Mouse (Mus musculus) kidney, embryonic 14.5 days (tissue): ENCODE measurements around the gene Irf2bp2. TPM values are rescaled to one million over a fixed set of nuclear protein-coding genes. Genes with fewer than 3 reads are reported as not detected.
A peak's percentile ranks its signal among the peaks of the same experiment; 100 is the strongest.

Experiments used
- ATAC-seq: fragments of 200-750 bp; cut with Nextera tagmentation; 2 replicates; pipeline ENCODE4 v1.8.0; 2017; ENCODE audit warnings: moderate number of reproducible peaks, mild to moderate bottlenecking, moderate TSS enrichment, moderate library complexity; ENCODE audit not compliant: low FRiP score, low TSS enrichment
- H3K27ac ChIP-seq: fragments of 300-500 bp; sonication (generic); 2 replicates; pipeline ENCODE4 v1.5.1; 2014; ENCODE audit warnings: low read depth, mild to moderate bottlenecking, low read length, moderate library complexity, mixed read lengths
- H3K27me3 ChIP-seq: fragments of 300-500 bp; sonication (generic); 2 replicates; pipeline ENCODE4 v1.6.1; 2014; ENCODE audit warnings: mild to moderate bottlenecking, low read length; ENCODE audit not compliant: control insufficient read depth, insufficient read depth
- H3K36me3 ChIP-seq: fragments of 300-500 bp; sonication (generic); 2 replicates; pipeline ENCODE4 v1.6.1; 2014; ENCODE audit warnings: low read length, mixed read lengths; ENCODE audit not compliant: control insufficient read depth, insufficient read depth
- H3K4me1 ChIP-seq: fragments of 300-500 bp; sonication (generic); 2 replicates; pipeline ENCODE4 v1.6.1; 2014; ENCODE audit warnings: low read length, mixed read lengths; ENCODE audit not compliant: control insufficient read depth, insufficient read depth
- H3K4me2 ChIP-seq: fragments of 300-500 bp; sonication (generic); replicated peaks from 2 replicates; pipeline ENCODE4 v1.6.1; 2014; ENCODE audit warnings: low read depth, mild to moderate bottlenecking, low read length
- H3K4me3 ChIP-seq: fragments of 300-500 bp; sonication (generic); 2 replicates; pipeline ENCODE4 v1.5.1; 2014; ENCODE audit warnings: mild to moderate bottlenecking, low read length
- H3K9ac ChIP-seq: fragments of 300-500 bp; sonication (generic); 2 replicates; pipeline ENCODE4 v1.6.1; 2014; ENCODE audit warnings: low read depth, mild to moderate bottlenecking, low read length, moderate library complexity
- H3K9me3 ChIP-seq: fragments of 300-500 bp; sonication (generic); 2 replicates; pipeline ENCODE4 v1.6.1; 2016; ENCODE audit warnings: low read length; ENCODE audit not compliant: control insufficient read depth
- WGBS: fragments of 180-500 bp; shearing (Covaris S2); extraction: QIAGEN DNeasy Blood & Tissue Kit; methylation state at CpG from one replicate; pipeline ENCODE4 v1.1.7; 2014; 5-methylcytosine and 5-hydroxymethylcytosine counted together
- polyA plus RNA-seq: library from polyadenylated mRNA; unstranded; fragments of >200 nt; fragmentation: Nextera tagmentation; extraction: Ambion mirVana; gene quantifications from 2 replicates; pipeline ENCODE4 v1.2.1, GENCODE M21; 2014

Gene Irf2bp2
- polyA plus RNA-seq, 1 experiment from 2014 or later: 11.6 TPM

DNA sequence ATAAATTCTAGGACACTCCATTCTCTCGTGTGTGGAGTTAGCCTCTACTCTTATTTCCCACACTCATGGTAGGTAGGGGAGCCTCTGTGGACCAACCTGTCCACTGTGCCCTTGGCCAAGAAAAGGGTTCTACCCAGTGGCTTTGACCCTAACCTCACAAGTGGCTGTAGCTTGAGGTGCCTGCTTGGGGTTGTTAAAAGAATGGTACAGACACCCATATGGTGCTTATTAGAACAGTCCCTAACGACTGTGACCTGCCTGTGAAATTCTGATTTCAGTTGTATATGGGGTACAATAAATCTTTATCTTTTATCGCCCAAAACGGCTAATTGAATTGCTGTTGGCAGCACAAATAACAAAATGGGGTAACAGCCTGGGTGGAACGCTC, 8.9 kb downstream of the Irf2bp2 start:
- ATAC-seq: no peak
- Histone ChIP-seq H3K27me3 (no peaks in the 10 kb centered on the region), H3K36me3 (peaks cover 31% of the 10 kb centered on the region; the same call in 1 of the 2 replicates), H3K4me2 (peak overlapping the region; percentile 99), H3K9ac (peak overlapping the region; percentile 83; the same call in 1 of the 2 replicates), H3K9me3 (no peaks in the 10 kb centered on the region), H3K4me3 (peak overlapping the region; percentile 50), H3K27ac (peak overlapping the region; percentile 98), H3K4me1 (peaks cover 55% of the 10 kb centered on the region)
- WGBS: 7% methylated on average over 5 of the region's 5 CpGs

DNA sequence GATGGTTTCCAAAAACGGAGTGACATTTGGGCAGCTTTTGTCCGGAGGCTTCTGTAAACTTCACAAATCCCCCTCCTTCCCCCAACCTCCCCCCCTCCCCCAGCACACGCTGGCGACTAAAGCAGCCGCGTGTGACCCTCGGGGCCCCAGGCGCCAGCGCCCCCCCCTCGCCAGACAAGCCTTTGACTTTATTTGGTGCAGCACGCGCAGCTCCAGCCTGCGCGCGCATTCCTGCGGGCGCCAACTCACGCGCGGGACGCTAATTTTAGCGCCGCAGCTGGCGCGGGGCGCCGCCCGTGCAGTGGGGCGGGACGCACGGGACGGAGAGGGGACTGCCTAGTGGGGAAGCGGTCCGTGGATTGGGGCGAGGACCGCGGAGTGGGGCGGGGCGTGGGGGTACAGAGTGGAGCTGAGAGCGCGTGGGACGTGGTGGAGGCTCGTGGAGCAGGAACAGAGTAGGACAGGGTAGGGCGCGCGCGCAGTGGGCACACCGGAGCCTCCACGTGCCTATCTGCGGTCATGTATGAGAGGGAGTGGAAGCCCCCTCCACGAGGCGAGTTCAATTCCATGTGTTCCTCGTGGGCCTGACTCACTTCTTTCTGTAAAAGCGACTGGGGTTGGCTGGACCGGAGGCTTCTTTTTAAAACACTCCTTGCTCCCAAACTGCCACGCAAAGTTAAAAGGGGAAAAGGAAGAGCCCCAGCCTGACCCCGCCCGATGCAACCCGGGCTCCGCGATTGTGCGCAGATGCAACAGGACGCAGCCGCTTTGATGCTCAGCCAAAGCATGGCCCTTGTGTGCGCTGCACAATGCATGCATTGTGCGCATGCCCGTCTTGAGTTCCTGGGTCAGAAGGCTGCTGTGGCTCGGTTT, 9.6 kb downstream of the Irf2bp2 start:
- Histone ChIP-seq H3K9me3 (no peaks in the 10 kb centered on the region), H3K9ac (peak overlapping the region; percentile 83), H3K4me3 (peak overlapping the region; percentile 50), H3K27me3 (no peaks in the 10 kb centered on the region), H3K4me1 (peaks cover 50% of the 10 kb centered on the region), H3K36me3 (peaks cover 25% of the 10 kb centered on the region; the same call in 1 of the 2 replicates), H3K27ac (peak overlapping the region; percentile 98), H3K4me2 (peak overlapping the region; percentile 99)
- ATAC-seq: peak; percentile 82
- WGBS: under 1% methylated on average over 66 of the region's 68 CpGs

DNA sequence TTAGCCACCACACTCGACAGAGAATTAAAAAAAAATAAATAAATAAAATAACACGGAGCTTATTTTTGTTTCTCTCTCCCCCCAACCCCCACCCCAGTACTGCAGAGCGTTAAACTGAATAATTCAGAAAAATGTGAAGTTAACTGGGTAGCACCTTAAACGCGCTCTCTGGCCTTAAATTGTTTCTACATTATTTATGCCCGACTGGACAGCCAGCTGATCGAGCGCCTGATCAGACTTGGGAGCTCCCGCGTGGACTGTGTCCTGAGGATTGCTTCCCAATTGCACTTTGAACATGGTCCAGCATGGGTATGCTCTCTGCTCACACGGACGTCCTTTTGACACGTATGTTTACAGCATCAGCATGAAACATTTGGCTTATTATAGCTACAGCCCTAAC, 10.3 kb downstream of the Irf2bp2 start:
- Histone ChIP-seq H3K4me3 (peak overlapping the region; percentile 50), H3K4me2 (peak overlapping the region; percentile 99), H3K36me3 (peaks cover 19% of the 10 kb centered on the region; the same call in 1 of the 2 replicates), H3K4me1 (peaks cover 45% of the 10 kb centered on the region), H3K27me3 (no peaks in the 10 kb centered on the region), H3K9me3 (no peaks in the 10 kb centered on the region), H3K9ac (peak overlapping the region; percentile 83; the same call in 1 of the 2 replicates), H3K27ac (peak overlapping the region; percentile 98)
- 3% methylated on average over 13 of the region's 13 CpGs for WGBS
- ATAC-seq: peak; percentile 41; the same call in 1 of the 2 replicates

DNA sequence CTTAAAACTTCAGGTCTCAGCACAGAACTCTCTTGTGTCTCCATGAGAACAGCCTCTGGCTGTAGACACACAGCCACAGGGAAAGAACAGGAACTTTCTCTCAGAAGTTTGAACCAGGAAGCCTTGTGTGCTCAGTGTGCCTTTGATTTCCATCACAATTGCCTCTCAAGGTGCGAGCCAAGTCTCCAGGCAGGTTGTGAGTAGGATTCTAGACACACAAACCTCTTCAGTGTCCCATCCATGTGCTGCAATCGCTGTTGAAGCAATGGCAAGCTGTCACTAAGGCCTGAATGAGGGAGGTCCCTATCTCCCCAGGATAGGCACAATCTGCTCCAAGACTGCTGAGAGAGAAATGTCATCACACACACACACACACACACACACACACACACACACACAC, 10.8 kb downstream of the Irf2bp2 start:
- Histone ChIP-seq H3K27ac (peak overlapping the region; percentile 98; the same call in 1 of the 2 replicates), H3K36me3 (peaks cover 15% of the 10 kb centered on the region; the same call in 1 of the 2 replicates), H3K4me3 (no peak overlapping the region), H3K4me2 (peak overlapping the region; percentile 99; the same call in 1 of the 2 replicates), H3K4me1 (peaks cover 39% of the 10 kb centered on the region), H3K27me3 (no peaks in the 10 kb centered on the region), H3K9me3 (no peaks in the 10 kb centered on the region), H3K9ac (no peak overlapping the region)
- WGBS: 55% methylated on average over 2 of the region's 2 CpGs
- ATAC-seq: no peak

DNA sequence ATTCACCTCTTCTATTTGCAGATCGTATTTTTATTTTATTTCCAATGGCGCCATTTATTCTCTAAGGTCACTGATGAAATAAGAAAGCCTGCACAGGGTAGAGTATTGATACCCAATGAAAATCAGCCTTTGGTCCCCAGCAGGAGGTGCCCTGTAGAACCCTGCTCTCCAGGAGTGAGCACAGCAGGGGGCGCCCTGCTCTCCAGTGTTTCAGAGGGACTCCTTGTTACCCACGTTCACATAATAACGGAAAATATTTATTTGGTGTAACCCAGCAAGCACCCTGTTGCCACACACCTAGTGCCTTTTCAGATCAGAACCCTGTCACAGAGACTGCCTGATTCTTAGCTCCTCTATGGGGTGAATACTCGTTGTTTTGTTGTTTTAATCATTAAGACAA, 11.3 kb downstream of the Irf2bp2 start:
- Histone ChIP-seq H3K9ac (no peak overlapping the region), H3K27ac (peak overlapping the region; percentile 98; the same call in 1 of the 2 replicates), H3K36me3 (peaks cover 10% of the 10 kb centered on the region; the same call in 1 of the 2 replicates), H3K4me3 (no peak overlapping the region), H3K4me1 (peaks cover 34% of the 10 kb centered on the region), H3K4me2 (no peak overlapping the region), H3K27me3 (no peaks in the 10 kb centered on the region), H3K9me3 (no peaks in the 10 kb centered on the region)
- WGBS: 43% methylated on average over 6 of the region's 6 CpGs
- ATAC-seq: no peak

DNA sequence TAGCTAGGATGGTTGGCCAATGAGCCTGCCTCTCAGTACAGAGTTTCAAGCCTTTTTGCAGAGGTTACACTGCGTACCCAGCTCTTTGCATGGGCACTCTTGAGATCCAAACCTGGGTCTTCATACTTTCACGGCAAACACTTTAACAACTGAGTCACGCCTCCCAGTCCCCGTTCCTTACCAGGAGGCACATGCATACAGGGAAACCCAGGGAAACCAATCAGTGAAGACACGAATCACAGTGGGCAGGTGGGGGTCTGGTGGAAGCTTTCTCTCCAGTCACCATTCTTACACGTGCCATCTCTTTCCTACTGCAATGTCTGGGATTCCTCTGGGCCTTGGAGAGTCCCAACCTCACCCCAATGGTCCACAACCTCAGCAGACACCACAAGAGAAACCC, 12.1 kb downstream of the Irf2bp2 start:
- Histone ChIP-seq H3K4me3 (no peak overlapping the region), H3K9me3 (no peaks in the 10 kb centered on the region), H3K36me3 (peaks cover 2% of the 10 kb centered on the region; the same call in 1 of the 2 replicates), H3K27ac (no peak overlapping the region), H3K27me3 (no peaks in the 10 kb centered on the region), H3K4me1 (peaks cover 27% of the 10 kb centered on the region), H3K9ac (no peak overlapping the region), H3K4me2 (no peak overlapping the region)
- WGBS: 98% methylated on average over 6 of the region's 6 CpGs
- ATAC-seq: no peak

DNA sequence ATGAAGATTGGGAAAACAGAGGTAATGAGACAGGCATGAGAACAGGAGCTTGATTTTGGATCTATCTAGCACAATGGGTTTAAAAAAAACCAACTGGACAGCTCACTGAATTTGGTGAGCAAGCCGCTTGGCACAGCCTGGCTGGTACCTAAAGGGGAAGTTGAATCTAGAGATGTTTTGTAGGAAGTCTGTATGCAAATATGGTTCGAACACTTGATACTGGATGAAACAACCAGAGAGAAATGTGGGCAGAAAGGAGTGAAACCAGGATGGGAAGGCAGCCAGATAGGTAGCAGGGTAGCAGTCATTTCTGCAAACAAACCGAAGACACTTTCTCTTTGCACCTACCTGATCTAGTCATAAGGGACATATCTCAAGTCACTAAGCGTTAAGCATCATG, 13.0 kb downstream of the Irf2bp2 start:
- Histone ChIP-seq H3K4me3 (no peak overlapping the region), H3K27me3 (no peaks in the 10 kb centered on the region), H3K4me2 (no peak overlapping the region), H3K9ac (no peak overlapping the region), H3K36me3 (no peaks in the 10 kb centered on the region; the same call in 1 of the 2 replicates), H3K4me1 (peaks cover 23% of the 10 kb centered on the region), H3K9me3 (no peaks in the 10 kb centered on the region), H3K27ac (no peak overlapping the region)
- WGBS: 98% methylated on average over 4 of the region's 4 CpGs
- no peak for ATAC-seq

DNA sequence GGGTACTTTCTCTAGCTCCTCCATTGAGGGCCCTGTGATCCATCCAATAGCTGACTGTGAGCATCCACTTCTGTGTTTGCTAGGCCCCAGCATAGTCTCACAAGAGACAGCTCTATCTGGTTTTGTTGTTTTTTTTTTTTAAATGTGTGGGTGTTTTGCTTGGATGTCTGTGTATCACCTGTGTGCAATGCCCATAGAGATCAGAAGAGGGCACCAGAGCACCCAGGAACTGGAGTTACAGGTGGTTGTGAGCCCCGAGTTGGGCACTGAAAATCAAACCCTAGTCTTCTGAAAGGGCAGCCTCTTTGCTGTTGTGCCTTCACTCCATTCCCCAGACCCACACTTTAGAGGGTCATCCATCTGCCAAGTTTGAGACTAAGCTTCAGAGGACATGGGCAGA, 13.7 kb downstream of the Irf2bp2 start:
- 100% methylated on average over 1 of the region's 1 CpGs for WGBS
- Histone ChIP-seq H3K4me2 (no peak overlapping the region), H3K9ac (no peak overlapping the region), H3K27ac (no peak overlapping the region), H3K4me3 (no peak overlapping the region), H3K4me1 (peaks cover 21% of the 10 kb centered on the region), H3K36me3 (no peaks in the 10 kb centered on the region; the same call in 1 of the 2 replicates), H3K9me3 (no peaks in the 10 kb centered on the region), H3K27me3 (no peaks in the 10 kb centered on the region)
- ATAC-seq: no peak

DNA sequence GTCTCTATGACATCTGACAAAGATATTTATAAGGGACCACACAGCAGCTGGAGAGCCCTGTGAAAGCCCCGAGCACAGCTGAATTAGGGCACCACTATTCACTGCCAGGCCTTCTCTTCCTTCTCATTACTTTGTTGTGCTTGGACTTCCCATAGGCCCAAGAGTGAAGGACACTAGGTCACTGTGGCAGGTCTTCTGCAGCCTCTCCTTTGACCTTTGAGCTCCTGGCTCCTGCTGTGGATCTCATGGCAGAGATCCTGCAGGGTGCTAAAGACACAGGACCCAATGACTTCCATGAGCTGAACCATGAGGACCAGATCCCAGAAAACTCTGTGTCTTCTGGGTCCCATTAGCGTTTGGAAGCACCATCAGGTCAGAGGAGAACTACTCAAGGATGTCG, 15.1 kb downstream of the Irf2bp2 start:
- H3K4me3 ChIP-seq: no peak overlapping the region
- H3K27me3 ChIP-seq: no peaks in the 10 kb centered on the region
- H3K36me3 ChIP-seq: no peaks in the 10 kb centered on the region
- H3K4me2 ChIP-seq: no peak overlapping the region
- H3K27ac ChIP-seq: no peak overlapping the region
- WGBS: 80% methylated on average over 3 of the region's 3 CpGs
- no peaks in the 10 kb centered on the region for H3K9me3 ChIP-seq
- no peak for ATAC-seq
- peaks cover 10% of the 10 kb centered on the region for H3K4me1 ChIP-seq
- H3K9ac ChIP-seq: no peak overlapping the region
